Mouse (Mus musculus): Measurements from ENCODE around the gene Txndc11.

DNA sequence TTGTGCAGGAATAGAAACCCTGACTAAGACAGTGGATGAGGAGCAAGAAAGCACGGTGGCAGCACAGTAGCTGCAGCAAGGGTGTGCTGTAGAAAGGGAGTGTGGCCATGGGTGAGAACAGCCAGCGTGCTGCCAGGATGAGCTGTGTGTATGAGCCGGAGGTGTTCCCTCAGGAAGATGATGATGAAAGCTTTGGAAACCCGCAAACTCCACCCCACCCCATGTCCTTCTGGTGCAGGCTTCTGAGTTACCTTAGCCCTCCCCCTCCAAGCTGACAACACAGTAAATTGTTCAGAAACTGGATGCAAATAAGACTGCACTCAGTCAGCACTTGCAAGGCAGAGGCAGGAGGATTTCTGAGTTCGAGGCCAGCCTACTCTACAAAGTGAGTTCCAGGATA, 91.2 kb downstream of the Txndc11 start:
- TF ChIP-seq CTCF (conservative IDR thresholded peaks at IDR 0.05; ENCODE audit: low read length) (no peak), NANOG (IDR thresholded peaks at IDR 0.05; ENCODE audit: borderline replicate concordance, low read length) (no peak)
